Mouse (Mus musculus) spleen, postnatal 4 days (tissue): Measurements from ENCODE around the gene Olfr330.
"Not testable (repeated sequence)": the region's sequence is repeated elsewhere in the genome, so short reads cannot be mapped to it uniquely, and the experiment has no call there.

Experiments used
- DNase-seq, 2 experiments: peaks; one replicate each; pipeline ENCODE4 v3.0.0; 2022; ENCODE audit warnings: low spot score in 2 of 2

Olfr330 gene

GRCm38 (mm10) chr11:58534736-58535135, at the start of gene Olfr330:
TSS of gene Olfr330 (minus strand) at chr11:58534836.
- DNase-seq = not testable (repeated sequence)

GRCm38 (mm10) chr11:58578636-58579035, 44.0 kb upstream of the Olfr330 start:
- DNase-seq = no peak

- no peak for DNase-seq
Measured at GRCm38 (mm10) chr11:58577430-58577829, 42.8 kb upstream of the Olfr330 start, which contains the start of gene Olfr325. TSS of gene Olfr325 (plus strand) at chr11:58577730.

GRCm38 (mm10) chr11:58570405-58570804, 35.8 kb upstream of the Olfr330 start, which contains the start of gene Olfr224:
TSS of gene Olfr224 (minus strand) at chr11:58570553.
- DNase-seq = no peak

- DNase-seq = no peak
Measured at GRCm38 (mm10) chr11:58555536-58555935, 20.9 kb upstream of the Olfr330 start, which contains the start of gene Olfr328. TSS of gene Olfr328 (minus strand) at chr11:58555636.

- DNase-seq = no peak
Measured at GRCm38 (mm10) chr11:58546322-58546721, 11.7 kb upstream of the Olfr330 start, which contains the start of gene Olfr329-ps. TSS of gene Olfr329-ps (minus strand) at chr11:58546422.

GRCm38 (mm10) chr11:58519756-58520155, 14.9 kb downstream of the Olfr330 start:
- peak; percentile 31 to 77 for DNase-seq

- peak; percentile 87 to 98 for DNase-seq
Measured at GRCm38 (mm10) chr11:58518916-58519315, 15.7 kb downstream of the Olfr330 start.

- DNase-seq = not testable (repeated sequence)
Measured at GRCm38 (mm10) chr11:58509058-58509457, 25.6 kb downstream of the Olfr330 start.

- not testable (repeated sequence) for DNase-seq
Measured at GRCm38 (mm10) chr11:58502472-58502871, 32.2 kb downstream of the Olfr330 start, which contains the start of gene Olfr331. TSS of gene Olfr331 (minus strand) at chr11:58502572.

- no peak for DNase-seq
Measured at GRCm38 (mm10) chr11:58499290-58499689, 35.3 kb downstream of the Olfr330 start.

GRCm38 (mm10) chr11:58498761-58499160, 35.9 kb downstream of the Olfr330 start:
- DNase-seq = no peak

GRCm38 (mm10) chr11:58492455-58492854, 42.2 kb downstream of the Olfr330 start, which contains the start of gene Olfr332:
TSS of gene Olfr332 (minus strand) at chr11:58492555.
- no peak for DNase-seq
